Mouse (Mus musculus) heart, embryonic 11.5 days (tissue): Measurements from ENCODE around the gene Upf1. TPM values are rescaled to one million over a fixed set of nuclear protein-coding genes. Genes with fewer than 3 reads are reported as not detected.
A peak's percentile ranks its signal among the peaks of the same experiment; 100 is the strongest.

Experiments
- ATAC-seq: fragments of 200-750 bp; cut with Nextera tagmentation; replicated peaks from 2 replicates; pipeline ENCODE4 v1.8.0; 2017; ENCODE audit warnings: moderate library complexity; ENCODE audit not compliant: insufficient number of reproducible peaks, low FRiP score, low TSS enrichment
- H3K27ac ChIP-seq: fragments of 300-500 bp; sonication (generic); 2 replicates; pipeline ENCODE4 v1.5.1; 2014; ENCODE audit warnings: mild to moderate bottlenecking, low read depth, low read length
- H3K27me3 ChIP-seq: fragments of 300-500 bp; sonication (generic); 2 replicates; pipeline ENCODE4 v1.6.1; 2014; ENCODE audit warnings: mild to moderate bottlenecking, low read length, mixed read lengths; ENCODE audit not compliant: control insufficient read depth, insufficient read depth
- H3K36me3 ChIP-seq: fragments of 300-500 bp; sonication (generic); 2 replicates; pipeline ENCODE4 v1.6.1; 2014; ENCODE audit warnings: mild to moderate bottlenecking, low read length, moderate library complexity, mixed read lengths; ENCODE audit not compliant: control insufficient read depth, insufficient read depth
- H3K4me1 ChIP-seq: fragments of 300-500 bp; sonication (generic); 2 replicates; pipeline ENCODE4 v1.6.1; 2014; ENCODE audit warnings: low read length; ENCODE audit not compliant: control insufficient read depth, insufficient read depth
- H3K4me2 ChIP-seq: fragments of 300-500 bp; sonication (generic); 2 replicates; pipeline ENCODE4 v1.6.1; 2014; ENCODE audit warnings: mild to moderate bottlenecking, moderate library complexity
- H3K4me3 ChIP-seq: fragments of 300-500 bp; sonication (generic); 2 replicates; pipeline ENCODE4 v1.5.1; 2014; ENCODE audit warnings: low read depth, low read length
- H3K9ac ChIP-seq: fragments of 300-500 bp; sonication (generic); 2 replicates; pipeline ENCODE4 v1.6.1; 2014; ENCODE audit warnings: mild to moderate bottlenecking, low read depth, low read length, moderate library complexity
- H3K9me3 ChIP-seq: fragments of 300-500 bp; sonication (generic); replicated peaks from 2 replicates; pipeline ENCODE4 v1.6.1; 2016; ENCODE audit warnings: low read length; ENCODE audit not compliant: control insufficient read depth
- WGBS: fragments of 180-500 bp; shearing (Covaris S2); extraction: QIAGEN DNeasy Blood & Tissue Kit; methylation state at CpG from one replicate; pipeline ENCODE4 v1.1.7; 2014; ENCODE audit not compliant: insufficient replicate concordance; 5-methylcytosine and 5-hydroxymethylcytosine counted together
- polyA plus RNA-seq: library from polyadenylated mRNA; unstranded; fragments of >200 nt; fragmentation: Nextera tagmentation; extraction: Ambion mirVana; gene quantifications from 2 replicates; pipeline ENCODE4 v1.2.1, GENCODE M21; 2014

Gene Upf1
- polyA plus RNA-seq, 1 experiment from 2014 or later, result 17.2 TPM

DNA sequence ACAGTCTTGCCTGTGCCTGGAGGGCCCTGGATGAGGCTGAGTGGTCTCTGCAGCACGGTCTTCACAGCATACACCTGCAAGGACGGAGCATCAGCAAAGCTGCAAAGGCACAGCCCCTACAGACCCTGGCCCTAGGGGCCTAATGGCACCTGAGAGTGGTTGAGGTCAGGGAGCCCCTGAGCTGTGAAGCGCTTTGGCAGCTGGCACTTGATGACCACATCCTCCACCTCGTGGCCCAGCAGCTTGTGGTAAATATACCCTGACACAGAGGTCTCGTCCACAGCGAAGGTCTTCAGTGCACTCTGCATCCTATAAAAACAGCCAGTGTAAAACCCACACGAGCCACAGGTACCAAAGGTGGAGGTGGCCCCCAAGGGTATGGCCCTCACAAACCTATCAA, 14.1 kb downstream of the Upf1 start:
- WGBS, result 91% methylated on average over 7 of the region's 7 CpGs
- Histone ChIP-seq H3K4me2 (no peak overlapping the region), H3K36me3 (peaks cover 58% of the 10 kb centered on the region), H3K9me3 (no peaks in the 10 kb centered on the region), H3K4me3 (no peak overlapping the region), H3K27ac (no peak overlapping the region), H3K4me1 (no peaks in the 10 kb centered on the region), H3K9ac (no peak overlapping the region), H3K27me3 (no peaks in the 10 kb centered on the region)
- no peak for ATAC-seq

GRCm38 (mm10) chr8:70332878-70333202, 20.2 kb downstream of the Upf1 start:
- H3K27me3 ChIP-seq, result peaks cover 7% of the 10 kb centered on the region
- WGBS, result 95% methylated on average over 6 of the region's 6 CpGs
- no peak overlapping the region for H3K9ac ChIP-seq
- ATAC-seq, result no peak
- no peak overlapping the region for H3K27ac ChIP-seq
- no peaks in the 10 kb centered on the region for H3K9me3 ChIP-seq
- peaks cover 22% of the 10 kb centered on the region for H3K4me1 ChIP-seq
- H3K36me3 ChIP-seq, result peaks cover 46% of the 10 kb centered on the region
- no peak overlapping the region for H3K4me3 ChIP-seq
- no peak overlapping the region for H3K4me2 ChIP-seq

- H3K9ac ChIP-seq, result no peak overlapping the region
These were observed 20.8 kb downstream of the Upf1 start for GRCm38 (mm10) chr8:70332070-70332877.

GRCm38 (mm10) chr8:70331526-70331925, 21.6 kb downstream of the Upf1 start:
- ATAC-seq, result no peak
- Histone ChIP-seq H3K4me2 (no peak overlapping the region), H3K9me3 (0 out of 2 replicates have a peak, but pooled peaks cover 2% of the 10 kb centered on the region), H3K4me3 (no peak overlapping the region), H3K4me1 (peaks cover 22% of the 10 kb centered on the region), H3K36me3 (peaks cover 38% of the 10 kb centered on the region), H3K9ac (no peak overlapping the region), H3K27me3 (peaks cover 7% of the 10 kb centered on the region), H3K27ac (no peak overlapping the region)
- WGBS, result 77% methylated on average over 19 of the region's 19 CpGs

More at GRCm38 (mm10) chr8:70332070-70332877, 20.8 kb downstream of the Upf1 start:
- H3K4me2 ChIP-seq, result no peak overlapping the region
- H3K9me3 ChIP-seq, result 0 out of 2 replicates have a peak, but pooled peaks cover 2% of the 10 kb centered on the region
- no peak overlapping the region for H3K27ac ChIP-seq
- peak; percentile 32; the same call in 1 of the 2 replicates for ATAC-seq
- H3K4me3 ChIP-seq, result no peak overlapping the region
- H3K4me1 ChIP-seq, result peaks cover 22% of the 10 kb centered on the region
- H3K27me3 ChIP-seq, result peaks cover 7% of the 10 kb centered on the region
- WGBS, result 31% methylated on average over 41 of the region's 41 CpGs
- peaks cover 44% of the 10 kb centered on the region for H3K36me3 ChIP-seq

- H3K36me3 ChIP-seq, result peaks cover 34% of the 10 kb centered on the region
- H3K27me3 ChIP-seq, result peaks cover 7% of the 10 kb centered on the region
- no peak overlapping the region for H3K27ac ChIP-seq
- 26% methylated on average over 53 of the region's 53 CpGs for WGBS
- H3K4me2 ChIP-seq, result peak overlapping the region; percentile 65
- H3K9me3 ChIP-seq, result 0 out of 2 replicates have a peak, but pooled peaks cover 2% of the 10 kb centered on the region
- peak overlapping the region; percentile 47; the same call in 1 of the 2 replicates for H3K9ac ChIP-seq
- ATAC-seq, result peak; percentile 67
- peaks cover 22% of the 10 kb centered on the region for H3K4me1 ChIP-seq
- H3K4me3 ChIP-seq, result peak overlapping the region; percentile 31
These were observed 22.2 kb downstream of the Upf1 start for GRCm38 (mm10) chr8:70330741-70331364.

GRCm38 (mm10) chr8:70329835-70330740, 23.0 kb downstream of the Upf1 start:
- H3K9ac ChIP-seq, result peak overlapping the region; percentile 63; the same call in 1 of the 2 replicates
- H3K27me3 ChIP-seq, result peaks cover 7% of the 10 kb centered on the region
- no peak overlapping the region for H3K27ac ChIP-seq
- H3K36me3 ChIP-seq, result peaks cover 29% of the 10 kb centered on the region
- 4% methylated on average over 45 of the region's 45 CpGs for WGBS
- H3K4me1 ChIP-seq, result peaks cover 22% of the 10 kb centered on the region
- H3K9me3 ChIP-seq, result 0 out of 2 replicates have a peak, but pooled peaks cover 2% of the 10 kb centered on the region
- peak overlapping the region; percentile 65 for H3K4me2 ChIP-seq
- H3K4me3 ChIP-seq, result peak overlapping the region; percentile 31
- ATAC-seq, result 0 out of 2 replicates have a peak, but pooled peaks have one; percentile 18

DNA sequence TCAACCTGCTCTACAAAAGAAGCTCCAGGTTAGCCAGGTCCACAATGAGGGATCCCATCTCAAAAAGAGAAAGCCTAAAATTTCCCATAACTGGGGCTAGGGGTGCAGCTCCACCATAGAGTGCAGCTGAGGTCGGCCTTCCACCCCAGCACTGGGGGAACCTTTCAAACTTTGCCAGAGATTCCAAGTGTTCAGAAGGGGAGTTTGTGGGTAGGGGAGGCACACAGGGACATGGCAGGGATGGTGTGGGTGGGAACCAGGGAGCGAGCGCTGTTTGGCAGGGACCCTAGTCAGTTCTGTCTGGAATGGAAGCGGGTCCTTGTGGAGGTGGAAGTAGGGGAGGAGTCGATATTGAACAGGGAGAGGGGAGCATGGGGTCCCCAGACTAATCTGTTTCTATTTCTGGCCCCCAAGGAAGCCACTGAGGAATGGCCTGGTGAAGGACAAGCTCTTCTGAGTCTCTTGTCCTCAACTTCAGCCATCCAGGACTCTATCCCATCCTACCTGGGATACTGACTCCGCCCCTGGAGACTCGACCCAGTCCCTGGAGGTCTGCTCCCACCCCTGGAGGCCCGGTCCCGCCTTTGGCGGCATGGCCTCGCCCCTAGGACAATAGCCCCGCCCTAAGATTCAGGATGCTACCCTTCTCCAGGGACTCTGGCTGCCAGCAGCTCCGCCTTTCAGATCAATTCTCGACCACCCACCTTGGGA, 23.8 kb downstream of the Upf1 start, which contains the start of gene Gdf1:
Gene Gdf1 (plus strand): TSS at position 694 of the 711 bp plus-strand sequence.
- 23% methylated on average over 14 of the region's 14 CpGs for WGBS
- peak; percentile 57 for ATAC-seq
- Histone ChIP-seq H3K27ac (peak within 1 kb of the TSS; percentile 90), H3K9ac (peak within 1 kb of the TSS; percentile 63; the same call in 1 of the 2 replicates), H3K4me3 (peak within 1 kb of the TSS; percentile 31), H3K9me3 (0 out of 2 replicates have a peak, but pooled peaks cover 2% of the 10 kb centered on the region), H3K27me3 (peaks cover 7% of the 10 kb centered on the region), H3K4me2 (peak within 1 kb of the TSS; percentile 65), H3K4me1 (peaks cover 22% of the 10 kb centered on the region), H3K36me3 (peaks cover 21% of the 10 kb centered on the region)
